Mouse (Mus musculus) stomach, embryonic 16.5 days (tissue): Measurements from ENCODE around the gene 1700025C18Rik. TPM values are rescaled to one million over a fixed set of nuclear protein-coding genes. Genes with fewer than 3 reads are reported as not detected.

ENCODE experiments used
- ATAC-seq: fragments of 200-750 bp; cut with Nextera tagmentation; 2 replicates; pipeline ENCODE4 v1.8.0; 2017; ENCODE audit warnings: moderate number of reproducible peaks, moderate TSS enrichment; ENCODE audit not compliant: insufficient read depth, low FRiP score
- H3K27ac ChIP-seq: fragments of 300-500 bp; sonication (generic); 2 replicates; pipeline ENCODE4 v1.5.1; 2014; ENCODE audit warnings: low read length
- H3K27me3 ChIP-seq: fragments of 300-500 bp; sonication (generic); 2 replicates; pipeline ENCODE4 v1.6.1; 2014; ENCODE audit warnings: low read length, control low read depth, mixed read lengths; ENCODE audit not compliant: control insufficient read depth, insufficient read depth
- H3K36me3 ChIP-seq: fragments of 300-500 bp; sonication (generic); 2 replicates; pipeline ENCODE4 v1.6.1; 2014; ENCODE audit warnings: low read length; ENCODE audit not compliant: control insufficient read depth, insufficient read depth
- H3K4me1 ChIP-seq: fragments of 300-500 bp; sonication (generic); 2 replicates; pipeline ENCODE4 v1.6.1; 2014; ENCODE audit warnings: low read length, control low read depth, mixed read lengths; ENCODE audit not compliant: control insufficient read depth, insufficient read depth
- H3K4me2 ChIP-seq: fragments of 300-500 bp; sonication (generic); 2 replicates; pipeline ENCODE4 v1.6.1; 2014; ENCODE audit warnings: low read depth, low read length, mixed read lengths
- H3K4me3 ChIP-seq: fragments of 300-500 bp; sonication (generic); replicated peaks from 2 replicates; pipeline ENCODE4 v1.5.1; 2014; ENCODE audit warnings: mild to moderate bottlenecking, low read length
- H3K9ac ChIP-seq: fragments of 300-500 bp; sonication (generic); 2 replicates; pipeline ENCODE4 v1.6.1; 2014; ENCODE audit warnings: low read length
- H3K9me3 ChIP-seq: fragments of 300-500 bp; sonication (generic); replicated peaks from 2 replicates; pipeline ENCODE4 v1.6.1; 2016; ENCODE audit warnings: low read length, control low read depth; ENCODE audit not compliant: control insufficient read depth
- WGBS: fragments of 180-500 bp; shearing (Covaris S2); extraction: QIAGEN DNeasy Blood & Tissue Kit; methylation state at CpG from one replicate; pipeline ENCODE4 v1.1.7; 2014; 5-methylcytosine and 5-hydroxymethylcytosine counted together
- polyA plus RNA-seq: library from polyadenylated mRNA; unstranded; fragments of >200 nt; fragmentation: Nextera tagmentation; extraction: Ambion mirVana; gene quantifications from 2 replicates; pipeline ENCODE4 v1.2.1, GENCODE M21; 2015

1700025C18Rik gene
- polyA plus RNA-seq, 1 experiment from 2014 or later, result not detected

GRCm38 (mm10) chr2:165089470-165089869 is 1.1 kb downstream of the 1700025C18Rik start:
- ATAC-seq, result no peak
- H3K27me3 ChIP-seq, result no peaks in the 10 kb centered on the region
- no peak overlapping the region for H3K4me3 ChIP-seq
- H3K9me3 ChIP-seq, result no peaks in the 10 kb centered on the region
- WGBS, result 43% methylated on average over 14 of the region's 14 CpGs
- no peak overlapping the region for H3K4me2 ChIP-seq
- no peaks in the 10 kb centered on the region for H3K36me3 ChIP-seq
- H3K27ac ChIP-seq, result no peak overlapping the region
- no peaks in the 10 kb centered on the region for H3K4me1 ChIP-seq
- no peak overlapping the region for H3K9ac ChIP-seq

GRCm38 (mm10) chr2:165086634-165087033 is 3.9 kb downstream of the 1700025C18Rik start:
- WGBS, result 69% methylated on average over 4 of the region's 4 CpGs
- Histone ChIP-seq H3K27ac (no peak overlapping the region), H3K9ac (no peak overlapping the region), H3K4me3 (no peak overlapping the region), H3K9me3 (no peaks in the 10 kb centered on the region), H3K27me3 (no peaks in the 10 kb centered on the region), H3K4me1 (no peaks in the 10 kb centered on the region), H3K36me3 (no peaks in the 10 kb centered on the region), H3K4me2 (no peak overlapping the region)
- ATAC-seq, result no peak

- Histone ChIP-seq H3K27ac (no peak overlapping the region), H3K9me3 (no peaks in the 10 kb centered on the region), H3K4me3 (no peak overlapping the region), H3K27me3 (peaks cover 37% of the 10 kb centered on the region), H3K9ac (no peak overlapping the region), H3K4me1 (no peaks in the 10 kb centered on the region), H3K36me3 (no peaks in the 10 kb centered on the region), H3K4me2 (no peak overlapping the region)
- ATAC-seq, result no peak
- 22% methylated on average over 7 of the region's 7 CpGs for WGBS
These were observed 9.3 kb downstream of the 1700025C18Rik start for GRCm38 (mm10) chr2:165081257-165081656.

- 23% methylated on average over 9 of the region's 9 CpGs for WGBS
- H3K9ac ChIP-seq, result no peak overlapping the region
- H3K9me3 ChIP-seq, result no peaks in the 10 kb centered on the region
- no peak overlapping the region for H3K4me2 ChIP-seq
- H3K4me1 ChIP-seq, result no peaks in the 10 kb centered on the region
- H3K27me3 ChIP-seq, result peaks cover 43% of the 10 kb centered on the region
- no peak overlapping the region for H3K4me3 ChIP-seq
- no peak overlapping the region for H3K27ac ChIP-seq
- no peaks in the 10 kb centered on the region for H3K36me3 ChIP-seq
- ATAC-seq, result no peak
These were observed 9.9 kb downstream of the 1700025C18Rik start for GRCm38 (mm10) chr2:165080657-165081056.

- no peaks in the 10 kb centered on the region for H3K4me1 ChIP-seq
- ATAC-seq, result no peak
- H3K4me3 ChIP-seq, result no peak overlapping the region
- no peaks in the 10 kb centered on the region for H3K9me3 ChIP-seq
- no peak overlapping the region for H3K27ac ChIP-seq
- H3K9ac ChIP-seq, result no peak overlapping the region
- peaks cover 57% of the 10 kb centered on the region for H3K27me3 ChIP-seq
- no peak overlapping the region for H3K4me2 ChIP-seq
- no peaks in the 10 kb centered on the region for H3K36me3 ChIP-seq
- 18% methylated on average over 10 of the region's 10 CpGs for WGBS
These were observed 11.9 kb downstream of the 1700025C18Rik start for GRCm38 (mm10) chr2:165078605-165079004.

GRCm38 (mm10) chr2:165078045-165078444 is 12.5 kb downstream of the 1700025C18Rik start:
- no peak overlapping the region for H3K4me2 ChIP-seq
- ATAC-seq, result no peak
- peaks cover 60% of the 10 kb centered on the region for H3K27me3 ChIP-seq
- H3K27ac ChIP-seq, result no peak overlapping the region
- WGBS, result 56% methylated on average over 8 of the region's 8 CpGs
- no peaks in the 10 kb centered on the region for H3K9me3 ChIP-seq
- no peaks in the 10 kb centered on the region for H3K4me1 ChIP-seq
- no peak overlapping the region for H3K4me3 ChIP-seq
- no peak overlapping the region for H3K9ac ChIP-seq
- H3K36me3 ChIP-seq, result no peaks in the 10 kb centered on the region

- H3K36me3 ChIP-seq, result no peaks in the 10 kb centered on the region
- no peak overlapping the region for H3K4me2 ChIP-seq
- H3K4me3 ChIP-seq, result no peak overlapping the region
- no peaks in the 10 kb centered on the region for H3K4me1 ChIP-seq
- no peak overlapping the region for H3K9ac ChIP-seq
- H3K9me3 ChIP-seq, result no peaks in the 10 kb centered on the region
- WGBS, result 10% methylated on average over 9 of the region's 9 CpGs
- no peak overlapping the region for H3K27ac ChIP-seq
- peaks cover 60% of the 10 kb centered on the region for H3K27me3 ChIP-seq
- ATAC-seq, result no peak
These were observed 13.5 kb downstream of the 1700025C18Rik start for GRCm38 (mm10) chr2:165077055-165077454.

GRCm38 (mm10) chr2:165074937-165075336 is 15.6 kb downstream of the 1700025C18Rik start:
- H3K27ac ChIP-seq, result no peak overlapping the region
- no peaks in the 10 kb centered on the region for H3K9me3 ChIP-seq
- H3K4me2 ChIP-seq, result no peak overlapping the region
- H3K9ac ChIP-seq, result no peak overlapping the region
- no peaks in the 10 kb centered on the region for H3K36me3 ChIP-seq
- peak; percentile 39; the same call in 1 of the 2 replicates for ATAC-seq
- H3K4me3 ChIP-seq, result no peak overlapping the region
- H3K4me1 ChIP-seq, result no peaks in the 10 kb centered on the region
- H3K27me3 ChIP-seq, result peaks cover 56% of the 10 kb centered on the region
- 29% methylated on average over 2 of the region's 2 CpGs for WGBS

- Histone ChIP-seq H3K4me3 (no peak overlapping the region), H3K9me3 (no peaks in the 10 kb centered on the region), H3K27me3 (peaks cover 51% of the 10 kb centered on the region), H3K4me1 (no peaks in the 10 kb centered on the region), H3K4me2 (no peak overlapping the region), H3K9ac (no peak overlapping the region), H3K27ac (no peak overlapping the region), H3K36me3 (no peaks in the 10 kb centered on the region)
- WGBS, result 38% methylated on average over 11 of the region's 11 CpGs
- ATAC-seq, result 0 out of 2 replicates have a peak, but pooled peaks have one; percentile 30
These were observed 16.3 kb downstream of the 1700025C18Rik start for GRCm38 (mm10) chr2:165074081-165074884.
